Mouse (Mus musculus): ENCODE results near the gene Ube3c. TPM values are rescaled to one million over a fixed set of nuclear protein-coding genes. Genes with fewer than 3 reads are reported as not detected.

Ube3c gene
- polyA plus RNA-seq, 1 experiment: 48.5 TPM

- peaks cover 19% of the 10 kb centered on the region for H3K4me1 ChIP-seq (ENCODE audit: control insufficient read depth, insufficient read depth, low read length)
- H3K27ac ChIP-seq (ENCODE audit: insufficient read depth, low read length): peak overlapping the region; percentile 70
- TF ChIP-seq CTCF (IDR thresholded peaks at IDR 0.05; ENCODE audit: borderline replicate concordance, insufficient read depth, low read length) (no peak), POLR2A (IDR thresholded peaks at IDR 0.05; ENCODE audit: low read depth, low read length) (no peak)
- no peak overlapping the region for H3K4me3 ChIP-seq (ENCODE audit: insufficient read depth, low read length)
These were observed 139.2 kb downstream of the Ube3c start for GRCm38 (mm10) chr5:29708258-29708657.

GRCm38 (mm10) chr5:29711631-29712030 lies 142.6 kb downstream of the Ube3c start:
- Histone ChIP-seq H3K4me1 (ENCODE audit: control insufficient read depth, insufficient read depth, low read length) (peaks cover 16% of the 10 kb centered on the region), H3K27ac (ENCODE audit: insufficient read depth, low read length) (peak overlapping the region; percentile 82), H3K4me3 (ENCODE audit: insufficient read depth, low read length) (no peak overlapping the region)
- TF ChIP-seq CTCF (IDR thresholded peaks at IDR 0.05; ENCODE audit: borderline replicate concordance, insufficient read depth, low read length) (no peak), POLR2A (IDR thresholded peaks at IDR 0.05; ENCODE audit: low read depth, low read length) (no peak)

- peaks cover 14% of the 10 kb centered on the region for H3K4me1 ChIP-seq (ENCODE audit: control insufficient read depth, insufficient read depth, low read length)
- no peak overlapping the region for H3K27ac ChIP-seq (ENCODE audit: insufficient read depth, low read length)
- no peak overlapping the region for H3K4me3 ChIP-seq (ENCODE audit: insufficient read depth, low read length)
- no peak for TF ChIP-seq CTCF (IDR thresholded peaks at IDR 0.05; ENCODE audit: borderline replicate concordance, insufficient read depth, low read length)
These were observed 143.9 kb downstream of the Ube3c start for GRCm38 (mm10) chr5:29712906-29713305.

- Histone ChIP-seq H3K27ac (ENCODE audit: insufficient read depth, low read length) (no peak overlapping the region), H3K4me1 (ENCODE audit: control insufficient read depth, insufficient read depth, low read length) (no peaks in the 10 kb centered on the region), H3K4me3 (ENCODE audit: insufficient read depth, low read length) (no peak overlapping the region)
- no peak for TF ChIP-seq CTCF (IDR thresholded peaks at IDR 0.05; ENCODE audit: borderline replicate concordance, insufficient read depth, low read length)
- TF ChIP-seq POLR2A (IDR thresholded peaks at IDR 0.05; ENCODE audit: low read depth, low read length): no peak
These were observed 152.1 kb downstream of the Ube3c start for GRCm38 (mm10) chr5:29721159-29721558.

GRCm38 (mm10) chr5:29725369-29725768 lies 156.3 kb downstream of the Ube3c start:
- no peak overlapping the region for H3K27ac ChIP-seq (ENCODE audit: insufficient read depth, low read length)
- no peak overlapping the region for H3K4me3 ChIP-seq (ENCODE audit: insufficient read depth, low read length)
- TF ChIP-seq CTCF (IDR thresholded peaks at IDR 0.05; ENCODE audit: borderline replicate concordance, insufficient read depth, low read length) (no peak), POLR2A (IDR thresholded peaks at IDR 0.05; ENCODE audit: low read depth, low read length) (no peak)
- no peaks in the 10 kb centered on the region for H3K4me1 ChIP-seq (ENCODE audit: control insufficient read depth, insufficient read depth, low read length)

Other genes starting within 250 kb of the Ube3c start
- 14.7 and 18.1 TPM in 2 replicates for gene Lmbr1, start 190.9 kb upstream of the Ube3c start, polyA plus RNA-seq (2011; ENCODE audit: insufficient read length, low read depth, missing spikeins)
- 12.2 and 15.1 TPM in 2 replicates for gene Nom1, start 134.6 kb upstream of the Ube3c start, polyA plus RNA-seq (2011; ENCODE audit: insufficient read length, low read depth, missing spikeins)
- not detected in 2 replicates for gene Mnx1, start 90.8 kb upstream of the Ube3c start, polyA plus RNA-seq (2011; ENCODE audit: insufficient read length, low read depth, missing spikeins)
- 111 and 121 TPM in 2 replicates for gene Dnajb6, start 166.4 kb downstream of the Ube3c start, polyA plus RNA-seq (2011; ENCODE audit: insufficient read length, low read depth, missing spikeins)
- not detected in 2 replicates for gene Gm5129, start 166.7 kb downstream of the Ube3c start, polyA plus RNA-seq (2011; ENCODE audit: insufficient read length, low read depth, missing spikeins)